Mouse (Mus musculus) intestine, embryonic 16.5 days (tissue): ENCODE measurements around the gene Olfr1331. TPM values are rescaled to one million over a fixed set of nuclear protein-coding genes. Genes with fewer than 3 reads are reported as not detected.

Experiments
- polyA plus RNA-seq: library from polyadenylated mRNA; unstranded; fragments of >200 nt; fragmentation: Nextera tagmentation; extraction: Ambion mirVana; gene quantifications from 2 replicates; pipeline ENCODE4 v1.2.1, GENCODE M21; 2015

Gene Olfr1331
- polyA plus RNA-seq, 1 experiment from 2014 or later, result not detected

Other genes with a start within 250 kb of the Olfr1331 start
- gene Cfap57, start 243.9 kb upstream of the Olfr1331 start, polyA plus RNA-seq, result 0.97 and 1.0 TPM in 2 replicates
- 105 and 118 TPM in 2 replicates for gene Ebna1bp2, start 243.8 kb upstream of the Olfr1331 start, polyA plus RNA-seq
- gene Olfr62, start 205.7 kb upstream of the Olfr1331 start, polyA plus RNA-seq, result not detected in 2 replicates
- not detected in 2 replicates for gene Olfr1342, start 171.9 kb upstream of the Olfr1331 start, polyA plus RNA-seq
- not detected in 2 replicates for gene Olfr1341, start 161.1 kb upstream of the Olfr1331 start, polyA plus RNA-seq
- not detected in 2 replicates for gene Olfr1340, start 144.5 kb upstream of the Olfr1331 start, polyA plus RNA-seq
- gene Olfr1339, start 132.5 kb upstream of the Olfr1331 start, polyA plus RNA-seq, result not detected in 2 replicates
- gene Olfr1338, start 105.9 kb upstream of the Olfr1331 start, polyA plus RNA-seq, result not detected in 2 replicates
- gene Olfr1337, start 82.1 kb upstream of the Olfr1331 start, polyA plus RNA-seq, result not detected in 2 replicates
- gene Olfr1335, start 54.7 kb upstream of the Olfr1331 start, polyA plus RNA-seq, result not detected in 2 replicates
- not detected in 2 replicates for gene Olfr1333, start 28.4 kb upstream of the Olfr1331 start, polyA plus RNA-seq
- 0.05 TPM in 1 of 2 replicates, not detected in the other for gene Olfr1330, start 23.9 kb downstream of the Olfr1331 start, polyA plus RNA-seq
- gene Olfr1329, start 52.8 kb downstream of the Olfr1331 start, polyA plus RNA-seq, result not detected in 2 replicates
- gene Olfr1328, start 74.0 kb downstream of the Olfr1331 start, polyA plus RNA-seq, result not detected in 2 replicates
- gene Lao1, start 96.9 kb downstream of the Olfr1331 start, polyA plus RNA-seq, result not detected in 2 replicates
- 149 and 156 TPM in 2 replicates for gene Slc2a1, start 244.1 kb downstream of the Olfr1331 start, polyA plus RNA-seq